Mouse (Mus musculus) stomach, postnatal 0 days (tissue): ENCODE measurements around the gene Ldlrad3. TPM values are rescaled to one million over a fixed set of nuclear protein-coding genes. Genes with fewer than 3 reads are reported as not detected.

ENCODE experiments used
- ATAC-seq: fragments of 200-750 bp; cut with Nextera tagmentation; 2 replicates; pipeline ENCODE4 v1.8.0; 2017; ENCODE audit not compliant: low FRiP score, low TSS enrichment
- DNase-seq: peaks from one replicate; pipeline ENCODE4 v3.0.0-alpha.2; 2016; ENCODE audit warnings: low spot score
- H3K27ac ChIP-seq: fragments of 300-500 bp; sonication (generic); replicated peaks from 2 replicates; pipeline ENCODE4 v1.5.1; 2014; ENCODE audit warnings: mild to moderate bottlenecking, control low read depth
- H3K27me3 ChIP-seq: fragments of 300-500 bp; sonication (generic); 2 replicates; pipeline ENCODE4 v1.6.1; 2014; ENCODE audit warnings: low read length; ENCODE audit not compliant: control insufficient read depth, insufficient read depth
- H3K36me3 ChIP-seq: fragments of 300-500 bp; sonication (generic); 2 replicates; pipeline ENCODE4 v1.6.1; 2014; ENCODE audit warnings: low read length, mixed read lengths; ENCODE audit not compliant: control insufficient read depth, insufficient read depth
- H3K4me1 ChIP-seq: fragments of 300-500 bp; sonication (generic); replicated peaks from 2 replicates; pipeline ENCODE4 v1.6.1; 2014; ENCODE audit warnings: antibody characterized with exemption; ENCODE audit not compliant: control insufficient read depth, insufficient read depth
- H3K4me2 ChIP-seq: fragments of 300-500 bp; sonication (generic); replicated peaks from 2 replicates; pipeline ENCODE4 v1.6.1; 2014; ENCODE audit warnings: low read depth, mild to moderate bottlenecking, control low read depth, moderate library complexity
- H3K4me3 ChIP-seq: fragments of 300-500 bp; sonication (generic); 2 replicates; pipeline ENCODE4 v1.5.1; 2014; ENCODE audit warnings: low read depth, low read length, control low read depth
- H3K9ac ChIP-seq: fragments of 300-500 bp; sonication (generic); 2 replicates; pipeline ENCODE4 v1.6.1; 2014; ENCODE audit warnings: mild to moderate bottlenecking, low read length, control low read depth, mixed read lengths
- H3K9me3 ChIP-seq: fragments of 300-500 bp; sonication (generic); 2 replicates; pipeline ENCODE4 v1.6.1; 2016; ENCODE audit warnings: low read length; ENCODE audit not compliant: control insufficient read depth
- CTCF ChIP-seq: IDR thresholded peaks from 2 replicates; pipeline ENCODE4 v1.5.1; 2016; ENCODE audit warnings: antibody characterized with exemption, low read depth, mild to moderate bottlenecking, moderate library complexity
- EP300 ChIP-seq: optimal IDR thresholded peaks from 2 replicates; pipeline ENCODE3; 2016; ENCODE audit warnings: antibody characterized with exemption
- WGBS: fragments of 180-500 bp; shearing (Covaris S2); extraction: QIAGEN DNeasy Blood & Tissue Kit; methylation state at CpG from one replicate; pipeline ENCODE4 v1.1.7; 2014; 5-methylcytosine and 5-hydroxymethylcytosine counted together
- polyA plus RNA-seq: library from polyadenylated mRNA; unstranded; fragments of >200 nt; fragmentation: Nextera tagmentation; extraction: Ambion mirVana; gene quantifications from 2 replicates; pipeline ENCODE4 v1.2.1, GENCODE M21; 2015

Ldlrad3 gene
- polyA plus RNA-seq, 1 experiment from 2014 or later = 20.5 TPM

DNA sequence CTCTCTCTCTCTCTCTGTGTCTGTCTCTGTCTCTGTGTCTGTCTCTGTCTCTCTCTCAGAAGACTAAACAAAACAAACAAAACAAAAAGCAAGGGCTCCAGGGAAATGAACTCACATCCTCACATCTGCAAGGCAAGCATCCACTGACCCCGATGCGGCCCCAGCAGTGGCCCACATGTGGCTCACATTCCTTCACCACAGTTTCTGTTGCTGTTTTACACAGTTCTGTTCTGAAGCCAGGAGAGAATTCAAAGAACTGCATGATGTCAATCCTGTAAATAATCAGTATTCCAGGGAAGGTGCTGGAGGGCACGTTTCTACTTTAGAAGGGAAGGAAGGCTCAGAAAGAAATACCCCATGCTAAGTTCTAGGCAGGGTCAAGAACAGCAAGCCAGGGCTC lies 91.9 kb downstream of the Ldlrad3 start:
- Histone ChIP-seq H3K9ac (no peak overlapping the region), H3K4me3 (no peak overlapping the region), H3K27ac (no peak overlapping the region), H3K4me1 (no peaks in the 10 kb centered on the region), H3K4me2 (no peak overlapping the region), H3K27me3 (no peaks in the 10 kb centered on the region), H3K9me3 (no peaks in the 10 kb centered on the region), H3K36me3 (no peaks in the 10 kb centered on the region)
- WGBS = 76% methylated on average over 3 of the region's 3 CpGs
- TF ChIP-seq EP300 (no peak), CTCF (no peak)
- DNase-seq (no peak), ATAC-seq (no peak)

DNA sequence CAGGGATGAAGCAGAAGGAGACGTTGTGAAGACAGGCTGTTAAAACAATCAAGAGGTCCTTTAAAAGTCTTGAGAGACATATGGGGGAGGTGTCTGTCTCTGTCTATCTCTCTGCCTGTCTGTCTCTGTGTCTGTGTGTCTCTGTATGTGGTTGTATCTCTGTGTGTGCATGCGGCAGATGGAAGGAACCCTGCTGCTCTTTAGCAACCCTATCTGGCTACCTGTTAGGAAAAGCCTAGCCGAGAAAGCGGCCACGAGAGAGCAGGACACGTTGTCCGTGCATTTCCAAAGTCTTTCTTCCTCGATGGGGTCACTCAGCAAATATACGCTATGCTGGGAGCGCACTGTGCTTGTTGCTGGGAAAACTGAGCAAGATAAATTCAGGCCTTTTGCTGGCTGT lies 93.6 kb downstream of the Ldlrad3 start:
- H3K4me1 ChIP-seq = no peaks in the 10 kb centered on the region
- ATAC-seq (no peak), DNase-seq (no peak)
- WGBS = 80% methylated on average over 10 of the region's 10 CpGs
- no peak overlapping the region for H3K4me2 ChIP-seq
- no peak overlapping the region for H3K27ac ChIP-seq
- no peak overlapping the region for H3K4me3 ChIP-seq
- H3K9ac ChIP-seq = no peak overlapping the region
- H3K36me3 ChIP-seq = no peaks in the 10 kb centered on the region
- TF ChIP-seq CTCF (no peak), EP300 (no peak)
- H3K9me3 ChIP-seq = no peaks in the 10 kb centered on the region
- no peaks in the 10 kb centered on the region for H3K27me3 ChIP-seq

DNA sequence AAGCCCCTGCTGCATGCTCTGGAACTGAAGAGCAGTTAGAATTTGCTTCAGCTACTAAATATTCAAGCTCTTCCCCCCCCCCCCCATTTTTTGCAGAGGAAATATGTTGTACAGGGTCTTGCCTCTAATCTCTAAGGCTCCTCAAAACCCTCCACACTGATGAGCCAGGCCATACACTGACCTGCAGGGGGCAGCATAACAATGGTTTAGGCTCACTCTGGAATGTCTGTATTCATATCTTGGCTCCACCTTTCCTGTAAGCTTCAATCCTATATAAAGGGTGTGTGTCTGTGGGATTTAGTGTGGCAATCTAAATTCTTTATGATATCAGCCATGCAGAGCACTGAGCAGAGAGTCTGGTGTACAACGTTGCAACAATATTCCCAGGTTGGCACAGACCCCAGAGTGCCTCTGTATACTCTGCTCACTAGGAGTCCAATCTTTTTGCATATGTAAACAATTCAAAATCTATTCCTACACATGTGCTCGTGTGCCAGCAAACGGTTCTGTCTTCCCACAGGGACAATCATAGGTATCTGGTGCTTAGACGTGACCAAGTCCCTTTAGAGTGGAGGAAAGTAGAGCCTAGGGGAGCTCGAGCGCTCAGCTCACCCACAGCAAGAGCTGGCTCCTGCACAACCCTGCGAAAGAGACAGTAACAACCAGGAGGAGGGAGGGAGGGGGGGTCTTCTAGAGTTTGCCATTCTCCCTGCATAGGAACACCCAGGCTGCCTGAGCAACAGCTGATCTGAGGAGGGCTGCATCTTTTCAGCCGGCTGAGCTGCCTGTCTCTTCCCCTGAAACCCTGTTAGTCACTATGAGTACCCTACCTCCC lies 94.5 kb downstream of the Ldlrad3 start:
- peak; percentile 71 for DNase-seq

DNA sequence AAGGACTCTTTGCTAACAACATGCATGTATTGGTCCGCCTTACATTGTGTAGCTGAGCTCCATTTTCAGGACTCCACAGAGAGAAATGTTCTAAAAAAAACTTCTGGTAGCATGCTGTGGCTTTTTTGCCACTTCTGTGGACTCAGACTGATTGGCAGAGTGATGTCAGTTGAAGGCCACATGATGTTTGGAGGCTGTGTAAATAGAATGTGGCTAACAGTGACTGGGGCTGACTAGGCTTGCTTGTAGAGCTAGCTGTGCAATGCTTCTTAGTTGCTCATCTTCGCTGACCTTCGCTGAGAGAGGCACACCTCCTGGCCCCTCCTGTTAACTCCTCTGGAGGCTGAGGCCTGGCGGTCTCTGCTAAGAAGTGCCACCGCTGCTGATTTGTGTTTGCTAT lies 98.4 kb downstream of the Ldlrad3 start:
- H3K4me3 ChIP-seq = no peak overlapping the region
- 84% methylated on average over 5 of the region's 5 CpGs for WGBS
- no peaks in the 10 kb centered on the region for H3K4me1 ChIP-seq
- H3K9me3 ChIP-seq = no peaks in the 10 kb centered on the region
- no peaks in the 10 kb centered on the region for H3K27me3 ChIP-seq
- no peak overlapping the region for H3K9ac ChIP-seq
- H3K36me3 ChIP-seq = no peaks in the 10 kb centered on the region
- no peak overlapping the region for H3K4me2 ChIP-seq
- ATAC-seq (no peak), DNase-seq (no peak)
- no peak overlapping the region for H3K27ac ChIP-seq
- TF ChIP-seq CTCF = no peak
- no peak for TF ChIP-seq EP300

More for the DNA sequence above, 94.5 kb downstream of the Ldlrad3 start:
- TF ChIP-seq EP300 = no peak
- TF ChIP-seq CTCF = peak; percentile 90
- no peak overlapping the region for H3K9ac ChIP-seq
- no peaks in the 10 kb centered on the region for H3K9me3 ChIP-seq
- H3K27me3 ChIP-seq = no peaks in the 10 kb centered on the region
- WGBS = 18% methylated on average over 8 of the region's 8 CpGs
- no peaks in the 10 kb centered on the region for H3K36me3 ChIP-seq
- H3K4me2 ChIP-seq = no peak overlapping the region
- peak; percentile 70 for ATAC-seq
- no peak overlapping the region for H3K4me3 ChIP-seq
- no peaks in the 10 kb centered on the region for H3K4me1 ChIP-seq
- H3K27ac ChIP-seq = no peak overlapping the region

DNA sequence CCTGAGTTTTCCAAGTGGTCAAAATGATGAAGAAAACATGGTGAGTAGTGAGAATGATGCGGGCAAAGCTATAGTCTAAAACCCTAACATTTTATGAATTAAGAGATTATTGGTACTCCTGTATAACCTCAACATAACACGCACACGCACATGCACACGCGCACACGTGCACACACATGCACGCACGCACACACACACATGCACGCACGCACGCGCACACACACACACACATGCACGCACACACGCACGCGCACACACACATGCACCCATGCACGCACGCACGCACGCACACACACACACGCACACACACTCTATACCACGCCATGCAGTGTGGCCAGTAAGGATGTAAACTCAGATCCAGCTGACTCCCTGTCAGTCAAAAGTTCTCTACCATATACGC lies 99.6 kb downstream of the Ldlrad3 start:
- no peak for DNase-seq
- H3K9me3 ChIP-seq = no peaks in the 10 kb centered on the region
- H3K4me1 ChIP-seq = no peaks in the 10 kb centered on the region
- H3K27ac ChIP-seq = no peak overlapping the region
- H3K4me3 ChIP-seq = no peak overlapping the region
- no peak overlapping the region for H3K4me2 ChIP-seq
- 97% methylated on average over 23 of the region's 23 CpGs for WGBS
- no peak for ATAC-seq
- no peak overlapping the region for H3K9ac ChIP-seq
- H3K36me3 ChIP-seq = no peaks in the 10 kb centered on the region
- TF ChIP-seq CTCF = no peak
- no peaks in the 10 kb centered on the region for H3K27me3 ChIP-seq

DNA sequence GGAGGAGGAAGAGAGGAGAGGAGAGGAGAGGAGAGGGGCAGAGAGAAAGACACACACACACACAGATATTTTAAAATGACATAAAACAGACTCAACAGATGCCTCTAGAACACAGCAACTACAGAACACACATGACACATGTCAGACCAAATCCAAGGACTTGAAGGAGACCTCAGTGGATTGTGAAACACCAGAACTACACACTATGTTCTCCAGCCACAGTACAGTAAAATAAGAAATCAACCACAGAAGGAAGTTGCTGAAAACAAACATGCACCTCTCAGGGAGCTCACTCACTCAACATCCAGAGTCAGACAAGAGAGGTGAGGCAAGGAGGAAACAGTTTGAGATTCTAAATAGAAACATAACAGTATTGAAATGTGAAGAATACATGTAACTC lies 103.4 kb downstream of the Ldlrad3 start:
- DNase-seq = no peak

More for the DNA sequence above, 103.4 kb downstream of the Ldlrad3 start:
- Histone ChIP-seq H3K9ac (no peak overlapping the region), H3K27me3 (no peaks in the 10 kb centered on the region), H3K4me3 (no peak overlapping the region), H3K36me3 (no peaks in the 10 kb centered on the region), H3K27ac (no peak overlapping the region), H3K4me2 (no peak overlapping the region), H3K4me1 (no peaks in the 10 kb centered on the region), H3K9me3 (no peaks in the 10 kb centered on the region)
- no peak for TF ChIP-seq CTCF
- no peak for TF ChIP-seq EP300
- no peak for ATAC-seq
